Mouse (Mus musculus) CH12.LX (cell line): Measurements from ENCODE around the gene Nsd1. TPM values are rescaled to one million over a fixed set of nuclear protein-coding genes. Genes with fewer than 3 reads are reported as not detected.
"Not testable (repeated sequence)": the region's sequence is repeated elsewhere in the genome, so short reads cannot be mapped to it uniquely, and the experiment has no call there.

Source experiments
- DNase-seq: peaks from one replicate; pipeline ENCODE4 v3.0.0-alpha.2; 2013; ENCODE audit errors: extremely low read depth
- H3K27ac ChIP-seq: 2 replicates; pipeline ENCODE4 v1.5.1; 2012; ENCODE audit warnings: low read depth, mild to moderate bottlenecking, control low read depth, moderate library complexity; ENCODE audit not compliant: insufficient read depth
- H3K27me3 ChIP-seq: replicated peaks from 2 replicates; pipeline ENCODE3; 2012; ENCODE audit warnings: inconsistent platforms
- H3K36me3 ChIP-seq, 2 experiments: replicated peaks in 1 of 2; 2 replicates each; pipeline versions ENCODE3 to v1.6.1; 2012; ENCODE audit warnings: inconsistent platforms in 1 of 2, low read length in 1 of 2, mild to moderate bottlenecking in 1 of 2, mixed read lengths in 1 of 2, moderate library complexity in 1 of 2; ENCODE audit not compliant: control insufficient read depth in 1 of 2, insufficient read depth in 1 of 2
- H3K4me1 ChIP-seq, 2 experiments: 2 replicates each; pipeline ENCODE4 v1.6.1; 2012; ENCODE audit warnings: inconsistent platforms in 1 of 2, moderate library complexity in 1 of 2; ENCODE audit not compliant: insufficient read depth in 2 of 2, control insufficient read depth in 1 of 2
- H3K4me2 ChIP-seq: 2 replicates; pipeline ENCODE4 v1.6.1; 2012; ENCODE audit warnings: low read depth, mild to moderate bottlenecking, control low read depth; ENCODE audit not compliant: poor library complexity, insufficient read depth, severe bottlenecking
- H3K4me3 ChIP-seq, 3 experiments: fragments of 150-350 bp in 1 of 3; sonication (generic) in 1 of 3; replicated peaks in 1 of 3; 2 replicates each; pipeline versions ENCODE3 to v1.5.1; 2011 to 2012; ENCODE audit warnings: low read depth in 2 of 3, low read length in 2 of 3, mild to moderate bottlenecking in 2 of 3, moderate library complexity in 2 of 3, control low read depth in 1 of 3, improper control_type of control experiment in 1 of 3, inconsistent platforms in 1 of 3, mixed read lengths in 1 of 3; ENCODE audit not compliant: poor library complexity in 1 of 3
- H3K79me2 ChIP-seq: replicated peaks from 2 replicates; pipeline ENCODE4 v1.6.1; 2012; ENCODE audit warnings: mild to moderate bottlenecking, moderate library complexity; ENCODE audit not compliant: control insufficient read depth, poor library complexity, insufficient read depth, severe bottlenecking; ENCODE audit errors: extremely low read depth
- H3K9ac ChIP-seq: 2 replicates; pipeline ENCODE4 v1.6.1; 2012; ENCODE audit warnings: low read depth, mild to moderate bottlenecking, control low read depth, moderate library complexity; ENCODE audit not compliant: insufficient read depth
- H3K9me3 ChIP-seq: replicated peaks from 2 replicates; pipeline ENCODE3; 2012; ENCODE audit warnings: low read length, inconsistent platforms, mixed read lengths
- E2F4 ChIP-seq: IDR thresholded peaks from 2 replicates; pipeline ENCODE4 v1.6.1; 2011; ENCODE audit warnings: low read depth, low read length, improper control_type of control experiment; ENCODE audit not compliant: insufficient replicate concordance
- ELF1 ChIP-seq: IDR thresholded peaks from 2 replicates; pipeline ENCODE4 v1.6.1; 2014; ENCODE audit warnings: low read depth, mild to moderate bottlenecking, inconsistent platforms, low read length, improper control_type of control experiment
- EP300 ChIP-seq: IDR thresholded peaks from 2 replicates; pipeline ENCODE4 v1.6.1; 2011; ENCODE audit warnings: low read length, improper control_type of control experiment
- ETS1 ChIP-seq: conservative IDR thresholded peaks from 2 replicates; pipeline ENCODE4 v1.6.1; 2012; ENCODE audit warnings: low read depth, mild to moderate bottlenecking, inconsistent platforms, low read length, improper control_type of control experiment, moderate library complexity
- IRF4 ChIP-seq: IDR thresholded peaks from 2 replicates; pipeline ENCODE4 v1.6.1; 2014; ENCODE audit warnings: low read depth, mild to moderate bottlenecking, inconsistent platforms, low read length, improper control_type of control experiment
- JUN ChIP-seq: IDR thresholded peaks from 2 replicates; pipeline ENCODE4 v1.6.1; 2011; ENCODE audit warnings: low read depth, mild to moderate bottlenecking, low read length, improper control_type of control experiment, moderate library complexity; ENCODE audit not compliant: insufficient read depth
- KAT2A ChIP-seq: IDR thresholded peaks from 2 replicates; pipeline ENCODE4 v1.6.1; 2012; ENCODE audit warnings: low read length, improper control_type of control experiment, inconsistent platforms; ENCODE audit not compliant: insufficient replicate concordance
- POLR2A ChIP-seq: IDR thresholded peaks from 2 replicates; pipeline ENCODE4 v1.6.1; 2011; ENCODE audit warnings: low read depth, mild to moderate bottlenecking, improper control_type of control experiment, low read length
- POLR2AphosphoS2 ChIP-seq: IDR thresholded peaks from 2 replicates; pipeline ENCODE4 v1.6.1; 2011; ENCODE audit warnings: low read depth, low read length, improper control_type of control experiment
- SMC3 ChIP-seq: IDR thresholded peaks from 2 replicates; pipeline ENCODE4 v1.6.1; 2011; ENCODE audit warnings: low read depth, low read length, improper control_type of control experiment
- UBTF ChIP-seq: IDR thresholded peaks from 2 replicates; pipeline ENCODE4 v1.6.1; 2012; ENCODE audit warnings: low read depth, mild to moderate bottlenecking, inconsistent platforms, low read length, improper control_type of control experiment, moderate library complexity
- USF2 ChIP-seq: conservative IDR thresholded peaks from 2 replicates; pipeline ENCODE4 v1.6.1; 2011; ENCODE audit warnings: low read depth, low read length, improper control_type of control experiment
- ZC3H11A ChIP-seq: IDR thresholded peaks from 2 replicates; pipeline ENCODE4 v1.6.1; 2012; ENCODE audit warnings: low read depth, mild to moderate bottlenecking, inconsistent platforms, low read length, improper control_type of control experiment
- ZMIZ1 ChIP-seq: IDR thresholded peaks from 2 replicates; pipeline ENCODE4 v1.6.1; 2012; ENCODE audit warnings: low read depth, mild to moderate bottlenecking, inconsistent platforms, low read length, improper control_type of control experiment
- ZNF384 ChIP-seq: IDR thresholded peaks from 2 replicates; pipeline ENCODE4 v1.6.1; 2012; ENCODE audit warnings: low read depth, low read length, improper control_type of control experiment, inconsistent platforms
- dilution Hi-C: fragments of 300-500 bp; cut with MboI; formaldehyde crosslinking; loops from 2 replicates; pipeline ENCODE4 v1.14.3; 2020; ENCODE audit warnings: low sequenced_read_pairs; ENCODE audit not compliant: extremely low pct_unique_long_range_greater_than_20kb, extremely low pct_ligation_motif_present
- in situ Hi-C: fragments of 300-500 bp; cut with MboI; formaldehyde crosslinking; loops from 3 replicates; pipeline ENCODE4 v1.14.3; 2019; ENCODE audit warnings: low sequenced_read_pairs, low pct_ligation_motif_present, low pct_unique_long_range_greater_than_20kb, mixed read lengths
- polyA plus RNA-seq: library from polyadenylated mRNA; unstranded; fragments of >175 nt; gene quantifications from 2 replicates; pipeline ENCODE4 v1.2.1, GENCODE M21; 2012; ENCODE audit warnings: low read depth; ENCODE audit not compliant: insufficient read length
- total RNA-seq, 2 experiments: library from RNA; depleted of rRNA; stranded (reverse); fragments of 300-350 nt in 1 of 2; fragments of >200 nt in 1 of 2; gene quantifications; 2 replicates each; pipeline ENCODE4 v1.2.3; 2012 to 2014

Nsd1 gene
- total and polyA plus RNA-seq, 3 experiments = 11.8 to 13.8 (median 12.6) TPM

DNA sequence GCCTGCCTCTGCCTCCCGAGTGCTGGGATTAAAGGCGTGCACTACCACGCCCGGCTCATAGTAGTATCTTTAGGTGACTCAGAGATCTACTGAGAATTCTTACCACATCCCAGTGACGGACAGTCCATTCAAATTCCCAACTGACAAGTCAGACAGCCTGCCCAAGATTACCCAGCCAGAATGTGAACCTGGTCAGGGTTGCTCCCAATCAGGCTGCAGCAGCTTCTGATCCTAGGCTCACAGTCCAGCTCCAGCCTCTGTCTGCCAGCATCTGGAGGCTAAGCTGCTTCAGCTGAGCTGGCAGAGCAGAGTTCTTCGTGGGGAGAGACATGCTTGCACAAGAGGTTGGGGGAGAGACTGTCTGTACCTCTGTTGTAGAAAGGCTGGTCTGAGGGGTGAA, 26.2 kb upstream of the Nsd1 start:
- in situ Hi-C loops (no loop called here), dilution Hi-C loops (no loop called here)

DNA sequence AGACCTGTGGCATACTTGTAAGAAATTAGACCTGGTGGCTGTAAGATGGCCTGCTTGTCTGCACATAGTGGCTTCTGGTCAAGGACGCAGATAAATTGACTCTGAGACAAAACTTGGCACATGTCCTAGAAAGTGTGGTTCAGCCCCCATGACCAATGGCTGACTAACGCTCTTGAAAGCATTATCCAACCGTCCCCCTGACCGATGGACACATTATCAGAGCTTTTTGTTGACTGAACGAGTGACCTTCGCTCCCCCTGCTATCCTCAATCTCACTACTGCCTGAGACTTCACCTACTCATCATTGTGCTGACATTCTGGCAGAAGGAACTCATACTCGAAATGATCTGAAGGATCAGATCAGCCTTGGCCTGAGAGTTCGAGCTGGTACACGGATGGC, 22.5 kb upstream of the Nsd1 start:
- H3K27me3 ChIP-seq, H3K79me2 ChIP-seq, H3K27ac ChIP-seq, H3K36me3 ChIP-seq, in situ Hi-C loops, H3K4me3 ChIP-seq, H3K9ac ChIP-seq, DNase-seq, H3K4me2 ChIP-seq, dilution Hi-C loops, H3K9me3 ChIP-seq: not testable (repeated sequence)
- peaks cover 0 to 10% of the 10 kb centered on the region in 2 experiments; a peak in 1 of 4 replicates for H3K4me1 ChIP-seq

More for the DNA sequence above, 26.2 kb upstream of the Nsd1 start:
- no peak overlapping the region for H3K4me2 ChIP-seq
- H3K9ac ChIP-seq = no peak overlapping the region
- no peaks in the 10 kb centered on the region for H3K79me2 ChIP-seq
- no peak for TF ChIP-seq SMC3
- TF ChIP-seq IRF4 = no peak
- TF ChIP-seq USF2 = no peak
- TF ChIP-seq ETS1 = no peak
- TF ChIP-seq EP300 = no peak
- no peak for TF ChIP-seq JUN
- TF ChIP-seq ZNF384 = no peak
- no peak for TF ChIP-seq UBTF
- no peak for TF ChIP-seq POLR2A
- TF ChIP-seq ZC3H11A = no peak
- no peak for TF ChIP-seq POLR2AphosphoS2
- TF ChIP-seq E2F4 = no peak
- TF ChIP-seq ZMIZ1 = no peak
- TF ChIP-seq ELF1 = no peak
- no peak for TF ChIP-seq KAT2A
- TF ChIP-seq, all 38 proteins: peak for 0
- no peak for DNase-seq
- Histone ChIP-seq H3K27ac (no peak overlapping the region), H3K4me1 (no peaks in the 10 kb centered on the region), H3K4me3 (no peak overlapping the region), H3K9me3 (no peaks in the 10 kb centered on the region), H3K27me3 (no peaks in the 10 kb centered on the region), H3K36me3 (no peaks in the 10 kb centered on the region)
